Mouse (Mus musculus) frontal cortex, adult (tissue): ENCODE results near the gene Caln1.

Experiments
- ATAC-seq: cut with Nextera tagmentation; 2 replicates; pipeline ENCODE4 v1.9.2; 2017; ENCODE audit warnings: mild to moderate bottlenecking, moderate library complexity, mixed read lengths; ENCODE audit not compliant: low TSS enrichment

Caln1 gene

GRCm38 (mm10) chr5:130394386-130394785 is 25.1 kb downstream of the Caln1 start:
- no peak; the same call in 1 of the 2 replicates for ATAC-seq

- no peak for ATAC-seq
Measured at GRCm38 (mm10) chr5:130395142-130395541, 25.9 kb downstream of the Caln1 start.

- ATAC-seq, result no peak
Measured at GRCm38 (mm10) chr5:130400136-130400917, 31.1 kb downstream of the Caln1 start.

GRCm38 (mm10) chr5:130405201-130405600 is 35.9 kb downstream of the Caln1 start:
- ATAC-seq, result peak; percentile 52; the same call in 1 of the 2 replicates

- ATAC-seq, result no peak
Measured at GRCm38 (mm10) chr5:130409706-130410105, 40.5 kb downstream of the Caln1 start.

GRCm38 (mm10) chr5:130411516-130411915 is 42.3 kb downstream of the Caln1 start:
- peak; percentile 34; the same call in 1 of the 2 replicates for ATAC-seq

- ATAC-seq, result no peak
Measured at GRCm38 (mm10) chr5:130447438-130447837, 78.2 kb downstream of the Caln1 start.

GRCm38 (mm10) chr5:130448491-130448890 is 79.2 kb downstream of the Caln1 start:
- peak; percentile 36 for ATAC-seq

- ATAC-seq, result peak; percentile 57
Measured at GRCm38 (mm10) chr5:130448931-130449856, 79.9 kb downstream of the Caln1 start.

- peak; percentile 64 for ATAC-seq
Measured at GRCm38 (mm10) chr5:130450031-130450541, 80.8 kb downstream of the Caln1 start.

- no peak for ATAC-seq
Measured at GRCm38 (mm10) chr5:130458076-130458475, 88.8 kb downstream of the Caln1 start.

GRCm38 (mm10) chr5:130472209-130472608 is 103.0 kb downstream of the Caln1 start:
- no peak for ATAC-seq

GRCm38 (mm10) chr5:130474876-130475275 is 105.6 kb downstream of the Caln1 start:
- ATAC-seq, result no peak

GRCm38 (mm10) chr5:130476741-130477140 is 107.5 kb downstream of the Caln1 start:
- no peak for ATAC-seq

GRCm38 (mm10) chr5:130480290-130480689 is 111.0 kb downstream of the Caln1 start:
- ATAC-seq, result no peak

- ATAC-seq, result no peak
Measured at GRCm38 (mm10) chr5:130491471-130491870, 122.2 kb downstream of the Caln1 start.

GRCm38 (mm10) chr5:130492305-130492704 is 123.0 kb downstream of the Caln1 start:
- no peak for ATAC-seq

GRCm38 (mm10) chr5:130502541-130502940 is 133.3 kb downstream of the Caln1 start:
- ATAC-seq, result peak; percentile 79; the same call in 1 of the 2 replicates

GRCm38 (mm10) chr5:130504891-130505290 is 135.6 kb downstream of the Caln1 start:
- no peak for ATAC-seq

- no peak for ATAC-seq
Measured at GRCm38 (mm10) chr5:130510516-130510915, 141.3 kb downstream of the Caln1 start.

GRCm38 (mm10) chr5:130515395-130515794 is 146.1 kb downstream of the Caln1 start:
- no peak for ATAC-seq

GRCm38 (mm10) chr5:130520527-130520926 is 151.3 kb downstream of the Caln1 start:
- ATAC-seq, result no peak
